Mouse (Mus musculus): ENCODE results near the gene Acvr2b.
A peak's percentile ranks its signal among the peaks of the same experiment; 100 is the strongest.

Acvr2b gene

DNA sequence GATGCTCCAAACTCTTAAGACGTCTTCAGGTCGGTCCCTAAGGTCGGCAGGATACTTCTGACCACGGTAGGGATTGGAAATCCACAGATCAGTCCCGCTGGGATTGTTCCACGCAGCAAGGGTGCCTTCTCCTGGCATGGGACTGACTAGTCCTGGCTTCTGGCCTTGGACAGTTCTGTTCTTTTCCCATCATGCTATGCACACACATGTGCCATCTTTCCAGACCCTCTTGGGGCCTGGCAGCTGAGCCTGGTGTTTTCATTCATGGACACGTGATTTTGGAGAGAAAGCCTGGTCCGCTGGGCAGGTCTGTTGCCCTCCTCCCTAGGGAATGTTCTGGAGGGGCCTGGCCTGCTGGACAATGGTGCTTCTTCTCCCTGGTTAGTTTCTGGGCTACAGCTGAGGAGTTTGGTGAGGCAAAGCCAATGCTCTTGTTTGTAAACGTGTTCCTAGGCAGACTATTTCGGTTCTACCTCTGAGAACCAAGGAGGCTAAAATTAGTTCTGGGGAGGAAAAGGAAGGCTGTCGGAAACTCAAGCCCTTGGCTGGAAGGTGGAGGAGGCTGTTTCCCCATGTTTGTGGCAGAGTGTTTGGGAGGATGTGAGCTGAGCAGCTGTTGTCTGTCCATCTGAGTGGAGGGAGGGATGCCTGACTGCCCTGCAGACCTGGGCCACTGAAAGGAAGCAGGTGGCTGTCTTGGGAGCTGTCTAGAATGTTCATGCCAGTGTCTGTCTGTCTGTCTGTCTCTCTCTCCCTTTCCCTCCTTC lies 7.2 kb downstream of the Acvr2b start:
- DNase-seq (ENCODE audit: low read depth) = no peak

DNA sequence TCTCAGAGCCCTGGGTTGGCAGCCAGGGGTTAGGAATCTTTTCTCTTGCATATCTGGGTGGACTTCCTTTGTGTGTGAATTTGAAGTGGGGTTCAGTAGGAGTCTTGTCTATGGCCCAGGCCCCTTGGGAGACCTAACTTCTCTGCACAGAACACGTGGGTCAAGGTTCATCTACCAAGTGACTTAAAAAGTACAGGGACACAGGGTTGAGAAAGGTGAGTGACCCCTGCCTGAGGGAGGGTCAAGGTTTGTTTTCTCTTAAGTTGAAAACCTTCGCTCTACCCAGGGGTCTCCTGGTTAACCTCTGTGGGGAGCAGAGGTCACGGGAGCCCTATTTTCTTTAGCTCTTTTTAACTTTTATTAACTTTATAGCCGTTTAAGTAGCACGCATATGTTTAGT lies 7.9 kb downstream of the Acvr2b start:
- no peak for DNase-seq (ENCODE audit: low read depth)

DNA sequence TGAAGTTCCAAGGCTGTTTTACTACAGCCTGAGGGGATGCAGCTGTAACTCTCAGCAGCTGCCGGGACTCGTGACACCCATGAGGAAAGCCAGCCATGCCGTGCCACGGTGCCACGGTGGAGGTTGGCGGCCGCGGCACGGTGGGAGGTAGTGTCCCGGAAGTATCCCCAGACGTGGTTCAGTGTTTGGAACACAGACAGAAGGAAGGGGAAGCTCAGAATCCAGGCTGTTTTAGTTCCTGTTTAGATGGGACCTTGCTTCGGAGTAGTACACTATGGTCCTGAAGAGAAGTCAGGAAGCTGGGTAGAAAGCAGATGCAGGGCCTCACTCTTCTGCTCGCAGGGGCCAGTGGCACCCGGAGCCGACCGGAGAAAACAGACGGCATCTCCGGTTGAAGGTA lies 16.1 kb downstream of the Acvr2b start:
- no peak for DNase-seq (ENCODE audit: low read depth)

DNA sequence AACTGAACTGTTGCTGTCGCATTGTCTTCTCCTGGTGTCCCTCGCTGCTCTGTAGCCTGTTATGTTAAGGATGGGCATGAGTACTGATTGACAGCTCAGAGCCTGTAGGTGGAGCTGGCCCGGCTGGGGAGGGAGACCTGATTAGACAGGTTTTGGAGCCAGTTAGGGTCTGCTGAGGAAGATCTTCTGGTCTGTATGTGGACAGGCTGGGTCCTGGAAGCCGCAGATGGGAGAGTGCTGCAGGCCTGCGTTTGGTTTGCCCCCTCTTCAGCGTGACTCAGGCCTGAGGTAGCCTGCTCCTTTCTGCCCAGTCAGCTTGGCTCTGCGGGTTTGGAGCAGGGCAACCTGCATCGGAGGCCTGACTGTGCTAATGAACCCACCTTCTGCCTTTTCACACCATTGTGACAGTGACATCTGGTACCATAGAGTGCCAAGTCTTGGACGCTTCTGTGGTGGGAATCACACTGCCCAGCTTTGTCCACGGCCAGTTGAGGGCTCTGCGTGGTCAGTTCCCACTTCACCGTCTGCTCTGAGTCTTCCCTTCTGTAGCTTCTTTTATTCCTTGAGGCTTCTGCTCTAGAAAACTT lies 18.0 kb downstream of the Acvr2b start:
- no peak for DNase-seq (ENCODE audit: low read depth)

DNA sequence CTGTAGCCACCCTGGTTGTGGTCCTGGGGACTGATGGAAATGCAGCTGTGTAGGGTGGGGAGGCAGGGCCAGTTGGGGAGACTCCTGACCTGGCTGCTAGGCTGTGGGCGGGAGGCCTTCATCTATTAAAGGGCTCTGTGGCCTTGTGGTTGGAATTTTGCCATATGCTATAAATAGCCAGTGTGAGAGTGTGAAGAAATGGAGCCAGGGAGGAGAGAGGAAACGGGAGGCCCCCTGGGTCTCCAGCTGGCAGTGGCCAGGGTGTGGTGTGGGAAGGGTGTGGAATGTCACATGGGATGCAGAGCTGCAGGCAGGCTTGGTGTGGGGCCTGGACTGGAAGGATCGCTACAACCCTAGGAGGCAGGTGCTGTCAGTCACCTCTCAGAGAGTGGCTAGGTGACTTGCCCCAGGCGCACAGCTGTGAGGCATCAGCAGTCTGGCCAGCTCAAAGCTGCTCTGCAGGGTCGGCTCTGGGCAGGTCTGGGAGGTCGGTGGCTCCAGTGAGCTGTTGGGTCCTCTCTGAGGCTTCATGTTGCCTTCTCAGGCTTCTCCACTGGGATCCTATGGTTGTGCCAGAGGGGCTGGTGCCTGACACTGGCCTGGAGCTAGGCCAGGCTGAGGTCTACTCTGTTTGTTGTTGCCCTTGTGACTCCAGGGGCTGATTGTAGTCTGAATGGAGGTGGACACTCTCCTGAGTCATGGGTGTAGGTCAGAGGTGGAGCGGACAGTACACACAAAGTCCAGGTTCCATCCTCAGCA lies 23.5 kb downstream of the Acvr2b start:
- DNase-seq (ENCODE audit: low read depth) = no peak

DNA sequence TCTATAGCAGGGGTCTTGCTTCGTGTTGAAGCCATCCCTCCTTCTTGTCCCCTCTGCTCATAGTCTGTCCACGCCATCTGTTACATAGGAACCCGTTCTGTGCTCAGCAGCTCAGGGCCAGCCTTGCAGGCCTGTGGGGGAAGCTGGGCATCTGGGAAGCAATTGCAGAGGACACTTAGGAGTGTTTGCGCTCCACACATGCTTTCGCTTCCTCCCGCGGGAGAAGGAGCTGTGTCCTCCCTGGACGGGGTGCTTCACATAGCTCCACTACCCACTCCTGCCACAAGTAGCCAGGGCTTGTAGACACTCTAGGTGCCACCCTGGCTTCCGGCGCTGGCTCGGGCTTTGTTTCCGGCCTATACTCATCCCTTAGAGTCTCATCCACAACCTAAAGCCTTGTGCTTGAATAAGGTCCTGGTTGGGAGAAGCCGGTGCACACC lies 24.1 kb downstream of the Acvr2b start:
- DNase-seq (ENCODE audit: low read depth) = no peak

DNA sequence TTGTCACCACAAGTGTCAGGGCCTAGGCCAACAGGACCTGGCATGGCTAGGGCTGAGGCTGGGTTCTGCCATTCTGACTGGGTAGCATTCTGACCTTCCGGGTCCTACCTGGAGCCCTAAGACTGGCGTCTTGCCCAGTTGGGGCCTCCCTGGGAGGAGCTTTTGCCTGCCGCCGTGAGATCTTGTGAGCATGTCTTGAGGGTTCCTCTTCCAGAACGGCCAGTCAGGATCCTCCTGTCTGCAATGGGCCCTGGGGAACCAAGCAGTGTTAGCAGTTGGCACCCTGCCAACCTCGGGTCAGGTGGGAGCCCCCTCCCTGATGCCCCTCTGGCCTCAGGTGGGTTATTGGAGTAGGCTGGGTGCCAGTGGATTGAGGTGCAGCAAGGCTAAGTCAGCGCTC lies 24.6 kb downstream of the Acvr2b start:
- no peak for DNase-seq (ENCODE audit: low read depth)

DNA sequence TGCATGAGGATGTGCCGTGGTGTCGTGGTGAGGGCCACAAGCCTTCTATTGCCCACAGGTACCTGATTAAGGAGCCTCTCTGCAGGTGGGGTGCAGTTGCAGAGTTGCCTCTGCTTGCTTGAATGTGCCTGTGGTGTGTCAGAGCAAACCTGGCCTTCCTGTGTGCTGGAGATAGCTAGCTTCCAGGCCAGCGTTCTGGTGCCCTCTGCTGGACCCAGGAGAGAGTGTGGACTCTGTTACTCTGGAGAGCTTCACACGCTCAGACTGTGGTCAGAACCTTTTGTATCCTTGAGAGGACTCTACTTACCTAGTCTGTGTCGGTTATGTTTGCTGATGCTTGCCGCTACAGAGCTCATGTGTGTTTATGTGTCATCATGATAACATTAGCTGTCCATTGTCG lies 28.4 kb downstream of the Acvr2b start:
- peak; percentile 62 for DNase-seq (ENCODE audit: low read depth)

DNA sequence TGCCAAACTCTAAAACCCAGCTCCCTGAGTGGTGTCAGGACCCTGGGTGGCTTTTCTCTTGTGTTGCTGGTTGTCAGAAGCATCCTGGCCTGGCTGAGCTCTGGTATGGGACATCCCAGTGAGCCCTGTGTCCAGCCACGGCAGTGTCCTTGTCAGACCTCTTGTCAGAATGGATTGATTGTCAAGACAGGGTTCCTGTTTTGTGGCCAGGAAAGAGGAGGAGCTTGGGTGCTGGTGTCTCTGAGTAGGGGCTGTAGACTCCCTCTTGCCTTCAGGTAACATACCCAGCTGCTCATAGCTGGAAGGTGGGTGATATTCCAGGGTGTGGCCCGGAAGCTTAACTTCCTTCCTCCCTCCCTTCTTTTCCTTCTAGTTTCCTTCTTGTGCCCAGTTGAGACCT lies 33.9 kb downstream of the Acvr2b start:
- DNase-seq (ENCODE audit: low read depth) = no peak

DNA sequence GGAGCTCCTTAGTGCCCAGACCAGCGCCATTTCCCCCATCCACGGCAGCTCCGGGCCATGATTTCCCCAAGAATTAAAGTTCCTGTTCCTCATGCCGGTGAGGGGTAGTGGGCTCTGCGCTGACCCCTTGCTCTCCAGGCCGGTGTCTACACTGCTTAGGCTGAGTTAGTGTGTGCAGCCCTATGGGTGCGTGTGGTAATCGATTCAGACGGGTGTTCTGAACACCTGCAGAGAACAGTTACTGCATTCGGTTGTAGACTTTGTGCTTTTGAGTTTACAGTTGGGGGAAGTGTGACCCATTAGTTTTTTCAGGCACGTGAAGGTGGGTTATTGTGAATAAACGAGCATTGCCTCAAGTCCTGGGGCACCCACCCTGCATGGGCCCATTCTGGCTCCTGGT lies 36.1 kb downstream of the Acvr2b start:
- DNase-seq (ENCODE audit: low read depth) = no peak

DNA sequence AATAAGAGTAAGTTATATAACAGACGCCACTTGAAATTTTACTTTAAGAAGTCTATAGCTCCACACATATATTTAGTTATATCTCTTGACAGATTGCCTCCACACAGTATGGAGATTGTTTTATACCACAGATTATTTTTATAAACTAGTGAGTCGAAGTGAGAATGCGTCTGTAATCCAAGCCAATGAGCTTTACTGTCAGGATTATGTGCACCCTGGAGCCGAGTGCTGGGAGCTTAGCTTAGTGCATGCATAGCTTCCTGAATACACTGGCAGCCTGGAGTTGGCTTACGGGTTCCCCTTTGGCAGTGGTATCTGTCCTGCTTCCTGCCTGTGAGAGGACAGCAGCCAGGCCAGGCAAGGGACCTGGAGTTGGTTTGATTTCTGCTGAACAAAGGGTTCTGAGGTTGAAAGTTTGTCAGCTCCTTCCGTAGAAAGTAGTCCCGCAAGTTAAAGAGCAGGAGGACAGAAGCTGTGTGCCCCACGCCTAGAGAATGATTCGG lies 36.6 kb downstream of the Acvr2b start:
- DNase-seq (ENCODE audit: low read depth) = no peak

DNA sequence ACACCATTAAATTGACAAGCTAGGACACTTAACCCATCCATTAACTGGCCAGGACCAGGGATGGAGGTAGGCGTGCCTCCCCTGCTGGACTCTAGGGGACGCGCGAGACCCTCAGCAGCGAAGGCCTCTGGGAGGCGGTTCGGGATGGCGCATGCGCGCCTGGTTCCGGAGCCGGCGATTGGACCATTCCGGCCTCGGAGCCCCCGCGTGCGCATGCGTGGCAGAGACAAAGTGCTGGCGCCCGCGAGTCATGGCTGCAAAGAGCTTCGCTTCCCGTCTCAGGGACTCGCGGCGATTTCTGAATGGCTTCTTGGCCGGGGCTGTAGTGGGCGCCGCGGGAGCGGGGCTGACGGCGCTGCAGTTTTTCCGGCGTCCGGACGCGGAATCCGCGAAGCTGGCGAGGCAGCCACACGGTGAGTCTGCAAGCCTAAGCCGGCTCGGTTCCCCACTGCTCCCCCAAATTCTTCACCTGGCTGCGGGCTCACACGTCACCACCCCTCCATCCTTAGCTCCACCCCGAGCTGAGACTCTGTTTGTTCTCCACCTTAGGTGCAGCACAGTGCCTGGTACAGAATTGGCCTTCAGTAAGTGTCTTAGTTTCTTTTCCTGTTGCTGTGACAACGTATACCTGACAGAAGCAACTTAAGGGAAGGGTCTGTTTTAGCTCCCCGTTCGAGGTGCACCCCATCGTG lies 43.0 kb downstream of the Acvr2b start, which contains the start of gene Exog:
Gene Exog, plus strand, starts transcription at position 206 of the 692 bp plus-strand sequence.
- DNase-seq (ENCODE audit: low read depth) = peak; percentile 94

DNA sequence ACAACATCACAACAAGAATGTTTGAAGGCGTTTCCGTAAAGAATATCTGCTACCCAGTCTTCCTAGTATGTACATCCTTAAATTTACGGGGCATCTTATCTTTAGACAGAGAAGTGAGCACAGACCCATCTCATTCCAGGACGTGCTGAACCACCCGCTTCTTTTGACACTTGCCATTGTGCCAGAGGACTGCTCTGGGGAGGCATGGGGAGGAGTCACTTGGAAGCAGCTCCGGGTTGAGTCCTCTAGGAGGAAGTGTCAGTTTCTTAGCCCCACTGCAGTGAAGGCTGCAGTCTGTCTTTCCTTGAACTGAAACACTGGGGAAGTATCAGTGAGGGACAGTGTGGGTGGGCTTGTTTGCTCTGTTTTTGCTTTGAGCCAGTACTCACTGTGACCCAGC lies 43.8 kb downstream of the Acvr2b start:
- DNase-seq (ENCODE audit: low read depth) = peak; percentile 28

DNA sequence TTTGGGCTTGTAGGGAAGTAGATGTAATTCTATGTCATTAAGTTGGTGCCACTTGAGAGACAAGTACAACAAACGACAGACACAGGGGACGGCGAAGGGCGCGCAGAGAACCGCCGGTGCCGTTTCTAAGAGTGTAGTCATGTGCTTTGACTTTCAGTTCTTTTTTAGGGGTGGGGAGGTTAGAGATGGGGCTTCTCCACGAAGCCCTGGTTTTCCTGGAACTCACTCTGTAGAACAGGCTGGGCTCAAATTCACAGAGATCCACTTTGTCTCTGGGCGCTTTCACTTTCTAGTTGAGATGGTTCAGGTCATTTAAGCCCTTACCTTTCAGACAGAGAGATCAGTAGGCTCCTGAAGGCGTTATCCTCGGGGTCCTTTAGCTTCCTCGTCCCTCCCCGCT lies 54.0 kb downstream of the Acvr2b start:
- no peak for DNase-seq (ENCODE audit: low read depth)

DNA sequence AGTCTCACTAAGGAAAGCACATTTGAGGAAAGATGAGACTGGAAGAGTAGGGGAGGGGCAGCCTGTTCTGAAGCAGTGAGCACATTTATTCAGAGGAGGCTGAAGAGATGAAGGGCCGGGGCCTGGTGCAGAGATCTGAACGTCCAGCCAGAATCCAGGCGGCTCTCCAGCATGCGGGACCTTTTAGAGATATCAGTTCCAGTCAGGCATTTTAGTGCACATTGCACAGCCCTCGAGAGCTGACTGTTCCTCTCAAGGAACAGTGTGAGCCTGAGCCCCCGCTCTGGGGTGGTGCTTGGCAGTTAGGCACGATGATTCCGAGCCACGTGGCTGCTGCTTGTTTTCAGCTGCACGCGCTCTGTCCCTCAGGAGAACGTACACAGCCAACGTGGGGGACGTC lies 55.2 kb downstream of the Acvr2b start:
- no peak for DNase-seq (ENCODE audit: low read depth)

DNA sequence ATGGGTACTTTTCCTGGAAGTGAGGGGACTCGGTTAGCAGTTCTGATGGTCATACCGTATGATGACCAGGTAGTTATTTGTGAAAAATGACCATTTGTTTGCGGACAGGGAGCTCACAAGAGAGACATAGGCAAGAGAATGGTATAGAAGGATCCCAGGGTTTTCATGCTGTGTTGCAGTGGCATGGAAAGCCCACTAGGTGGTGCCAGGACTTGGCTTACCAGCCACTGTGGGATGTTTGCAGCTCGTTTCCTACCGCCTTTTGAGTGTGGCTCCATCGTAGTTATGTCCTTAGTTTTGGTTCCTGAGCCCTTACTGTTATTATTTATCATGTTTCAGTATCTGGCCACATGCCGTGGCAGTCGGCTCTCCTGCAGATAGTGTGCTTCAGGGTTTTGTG lies 58.5 kb downstream of the Acvr2b start:
- peak; percentile 69 for DNase-seq (ENCODE audit: low read depth)

DNA sequence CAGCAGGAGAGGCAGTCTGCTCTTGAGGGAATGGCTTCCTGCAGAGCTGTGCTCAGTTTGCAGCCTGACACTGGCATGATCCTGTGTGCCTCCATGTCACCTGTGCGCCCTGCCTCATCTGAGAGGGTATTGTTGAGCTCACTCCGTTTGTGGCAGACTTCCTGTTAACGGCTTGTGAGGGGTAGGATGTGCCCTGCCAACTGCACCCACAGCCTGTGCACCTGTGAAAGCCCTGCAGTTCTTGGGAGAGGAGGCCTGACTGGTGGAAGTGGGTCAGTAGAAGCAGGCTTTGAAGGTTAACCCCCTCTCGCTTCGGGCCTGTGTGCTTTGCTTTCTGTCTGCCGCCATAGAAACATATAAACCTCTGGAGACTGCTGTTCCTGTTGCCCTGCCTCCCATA lies 63.1 kb downstream of the Acvr2b start:
- no peak for DNase-seq (ENCODE audit: low read depth)

DNA sequence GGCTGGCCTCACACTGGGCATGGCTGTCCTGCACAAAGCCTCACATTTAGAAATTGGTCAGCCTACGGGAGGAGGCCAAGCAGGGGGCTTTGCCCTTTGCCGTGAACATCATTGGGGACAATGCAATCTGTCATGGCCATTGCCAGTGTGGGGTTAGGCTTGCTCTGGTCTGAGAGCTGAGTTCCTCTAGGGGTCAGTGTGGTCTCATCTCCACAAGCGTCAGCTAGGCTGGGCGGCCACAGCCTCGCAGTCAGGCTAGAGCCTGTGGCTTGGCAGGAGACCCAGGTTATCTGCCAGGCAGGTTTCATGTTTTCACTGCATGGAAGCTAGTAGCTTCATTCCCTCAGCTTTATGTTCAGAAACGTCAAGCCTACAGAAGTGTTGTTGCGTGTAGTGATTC lies 63.7 kb downstream of the Acvr2b start:
- no peak for DNase-seq (ENCODE audit: low read depth)

DNA sequence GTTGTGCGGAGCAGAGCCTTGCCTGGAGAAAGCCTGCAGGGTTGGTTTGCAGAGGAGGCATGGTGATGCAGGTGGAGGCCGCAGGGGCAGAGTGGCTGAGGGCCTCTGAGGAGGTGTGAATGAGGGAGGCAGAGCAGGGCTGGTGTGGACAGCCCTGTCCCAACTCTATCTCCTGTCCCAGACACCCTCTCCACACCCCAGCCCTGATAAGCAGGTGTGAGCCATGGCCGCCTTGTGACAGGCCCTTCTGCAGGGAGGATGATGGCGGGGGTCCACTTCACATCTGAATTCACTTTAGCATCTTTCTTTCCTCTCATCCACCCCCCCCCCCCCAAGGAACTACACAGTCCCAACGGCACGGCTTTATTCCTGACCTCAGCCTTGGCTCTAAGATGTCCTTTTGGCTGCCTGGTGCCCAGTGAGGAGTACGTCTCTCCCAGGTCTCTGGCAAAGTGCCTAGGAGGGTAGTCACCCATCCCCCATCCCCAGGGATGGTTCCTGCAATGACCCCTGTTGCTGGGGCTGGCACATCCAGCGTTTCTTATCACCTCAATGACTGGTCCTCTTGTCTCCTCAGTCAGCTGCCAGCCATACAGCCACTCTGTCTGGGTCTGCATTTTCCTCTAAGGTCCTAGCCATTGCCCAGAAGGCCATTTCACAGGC lies 67.9 kb downstream of the Acvr2b start:
- DNase-seq (ENCODE audit: low read depth) = no peak

DNA sequence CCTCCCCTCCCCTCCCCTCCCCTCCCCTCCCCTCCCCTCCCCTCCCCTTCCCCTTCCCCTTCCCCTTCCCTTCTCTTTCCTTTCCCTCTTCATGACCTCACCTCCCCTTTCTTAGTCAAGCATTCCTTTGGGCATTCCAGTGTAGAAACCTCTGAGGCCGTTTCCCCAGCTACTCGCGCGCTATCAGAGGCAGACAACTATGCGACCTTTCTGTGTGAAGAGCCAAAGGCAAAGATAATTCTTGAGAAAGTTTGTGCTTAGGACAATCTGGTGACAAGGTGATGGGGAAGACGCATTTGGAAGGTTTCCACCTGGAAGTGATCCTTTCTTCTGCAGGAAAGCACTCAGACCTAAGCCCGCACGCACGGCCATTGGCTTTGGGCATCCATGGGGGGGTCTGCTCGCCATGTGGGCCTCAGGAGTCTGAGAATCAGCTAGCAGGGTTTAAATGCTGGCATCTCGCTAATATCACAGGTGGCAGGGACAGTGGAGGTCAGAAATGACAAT lies 70.5 kb downstream of the Acvr2b start:
- no peak for DNase-seq (ENCODE audit: low read depth)

DNA sequence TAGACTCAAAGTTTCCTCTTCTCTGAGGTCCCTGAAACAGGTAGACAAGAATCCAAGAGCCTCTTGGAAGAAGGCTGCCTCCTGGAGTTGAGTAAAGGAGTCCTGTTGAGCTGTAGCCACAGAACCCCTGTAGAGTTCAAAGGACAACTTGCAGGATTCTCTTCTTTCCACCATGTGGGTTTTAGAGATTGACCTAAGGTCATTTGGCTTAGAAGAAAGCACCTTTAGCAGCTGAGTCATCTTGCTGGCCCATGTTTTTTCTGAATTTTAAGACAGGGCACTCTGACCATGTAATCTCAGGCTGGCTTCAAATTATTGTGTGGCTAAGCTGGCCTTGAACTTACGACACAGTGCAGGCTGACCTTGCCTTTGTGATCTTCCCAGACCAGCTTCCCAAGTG lies 71.1 kb downstream of the Acvr2b start:
- no peak for DNase-seq (ENCODE audit: low read depth)
